20 mouse cellular contexts compared by ENCODE assay signal in the genomic region with DNA sequence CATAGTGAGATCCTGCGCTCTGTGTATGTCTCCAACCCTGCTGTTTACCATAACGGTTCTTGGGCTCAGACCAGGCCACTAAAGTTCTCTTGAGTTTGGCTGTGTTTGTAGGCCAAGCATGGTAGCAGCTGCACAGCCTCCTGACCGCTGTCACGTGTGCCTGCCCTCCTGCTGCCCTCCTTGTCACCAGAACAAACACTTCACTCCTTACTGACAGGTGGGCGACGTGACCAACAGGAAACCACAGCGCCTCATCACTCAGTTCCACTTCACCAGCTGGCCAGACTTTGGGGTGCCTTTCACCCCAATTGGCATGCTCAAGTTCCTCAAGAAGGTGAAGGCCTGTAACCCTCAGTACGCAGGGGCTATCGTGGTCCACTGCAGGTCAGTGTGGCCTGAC. TPM values are rescaled to one million over a fixed set of nuclear protein-coding genes. Genes with fewer than 3 reads are reported as not detected.
DNase-seq lines count a peak whose midpoint lies in the region; ATAC-seq lines count a peak whose summit lies in the region.
"Had no signal": no experiment of that assay in that cellular context is flagged by ENCODE, and none has a peak within 500 bp of the region (broad histone marks: within the 10 kb centered on the region; RNA-seq: fewer than 3 reads in every experiment).

No protein-coding gene starts in this region.

- no peak overlapping the region for H3K9ac ChIP-seq in intestine, embryonic 16.5 days (ENCODE audit: low read depth, low read length)
- H3K9ac ChIP-seq: forebrain, embryonic 12.5 days; limb, embryonic 15.5 days; neural tube, embryonic 13.5 days had no signal

- H3K4me2 ChIP-seq in intestine, embryonic 16.5 days (ENCODE audit: low read depth, low read length), result no peak overlapping the region
- H3K4me2 ChIP-seq: forebrain, embryonic 12.5 days; limb, embryonic 15.5 days; neural tube, embryonic 13.5 days had no signal

- no peaks in the 10 kb centered on the region for H3K9me3 ChIP-seq in intestine, embryonic 16.5 days (ENCODE audit: control insufficient read depth, low read length)
- H3K9me3 ChIP-seq: forebrain, embryonic 12.5 days; limb, embryonic 15.5 days; neural tube, embryonic 13.5 days had no signal

- no peak overlapping the region for H3K4me3 ChIP-seq in intestine, embryonic 16.5 days (ENCODE audit: low read length)
- H3K4me3 ChIP-seq: forebrain, embryonic 12.5 days; limb, embryonic 15.5 days; neural tube, embryonic 13.5 days had no signal

- peak; percentile 44 to 65 for ATAC-seq in hematopoietic stem cell, adult 5-6 weeks (replicated peaks in 1 of 2; ENCODE audit: insufficient read depth in 1 of 2, low FRiP score in 2 of 2, low TSS enrichment in 1 of 2, low read depth in 1 of 2, poor library complexity in 2 of 2, severe bottlenecking in 2 of 2)
- no peak for ATAC-seq in intestine, embryonic 16.5 days
- ATAC-seq: midbrain, embryonic 16.5 days had no signal

- H3K27me3 ChIP-seq in splenic B cell, adult 2 months (ENCODE audit: control insufficient read depth, insufficient read depth, low read length, poor library complexity, severe bottlenecking), result no peaks in the 10 kb centered on the region
- no peaks in the 10 kb centered on the region for H3K27me3 ChIP-seq in intestine, embryonic 16.5 days (replicated peaks; ENCODE audit: control insufficient read depth, insufficient read depth, low read length)
- H3K27me3 ChIP-seq: forebrain, embryonic 12.5 days; limb, embryonic 15.5 days; neural tube, embryonic 13.5 days had no signal

- WGBS in intestine, embryonic 16.5 days, result 90% methylated on average over 9 of the region's 9 CpGs

- peak; percentile 20 for DNase-seq in 416B (ENCODE audit: low read depth)
- DNase-seq in CD4-positive helper T cell, adult 2 months (ENCODE audit: low read depth, low spot score), result peak; percentile 41
- peak; percentile 65 for DNase-seq in splenic B cell, adult 2 months (ENCODE audit: low read depth, low spot score)
- DNase-seq in urinary bladder, adult 2 months (ENCODE audit: low spot score), result no peak
- no peak for DNase-seq in cerebellum, postnatal 25 days
- DNase-seq in layer of hippocampus, adult 8-10 months (ENCODE audit: low spot score in 2 of 2), result no peak
- DNase-seq: cerebellum, adult 18-20 months; gastrocnemius, postnatal 10 days; heart, postnatal 36 days; lung, adult 2 months had no signal

- H3K36me3 ChIP-seq in splenic B cell, adult 2 months (ENCODE audit: control insufficient read depth, insufficient read depth, low read length, poor library complexity, severe bottlenecking), result peaks cover 10% of the 10 kb centered on the region
- H3K36me3 ChIP-seq in intestine, embryonic 16.5 days (ENCODE audit: control insufficient read depth, insufficient read depth, low read length), result peaks cover 5% of the 10 kb centered on the region; the same call in 1 of the 2 replicates

- no peaks in the 10 kb centered on the region for H3K4me1 ChIP-seq in intestine, embryonic 16.5 days (ENCODE audit: control insufficient read depth, insufficient read depth, low read length)
- H3K4me1 ChIP-seq: forebrain, embryonic 12.5 days; limb, embryonic 15.5 days; neural tube, embryonic 13.5 days had no signal

- no peak overlapping the region for H3K27ac ChIP-seq in intestine, embryonic 16.5 days (ENCODE audit: low read length)
- H3K27ac ChIP-seq: forebrain, embryonic 12.5 days; neural tube, embryonic 13.5 days had no signal

RNA-seq across cellular contexts. Expression of gene Mrps26, which starts 23.3 kb away (rescaled TPM):
- total RNA-seq in hematopoietic stem cell, adult 5-6 weeks (2017), result 34.9 and 37.2 TPM in 2 replicates
- 49.7 and 56.9 TPM in 2 replicates for polyA plus RNA-seq in urinary bladder, adult 2 months (2012; rRNA removed)
- 10 to 100 TPM; 74.6 to 86.5 (median 79.1) TPM for total RNA-seq in layer of hippocampus, adult 8-10 months (2022)
- 92.2 and 96.8 TPM in 2 replicates for polyA plus RNA-seq in intestine, embryonic 16.5 days (2015; fragmentation: Nextera tagmentation; extraction: Ambion mirVana)

RNA-seq across cellular contexts. Expression of gene Oxt, which starts 35.7 kb away (rescaled TPM):
- not detected in 2 replicates for total RNA-seq in hematopoietic stem cell, adult 5-6 weeks (2017)
- polyA plus RNA-seq in urinary bladder, adult 2 months (2012; rRNA removed), result not detected in 2 replicates
- total RNA-seq in layer of hippocampus, adult 8-10 months (2022), result under 1 TPM in 1 of 4 experiments, not detected in 3; 0.97 TPM
- not detected in 2 replicates for polyA plus RNA-seq in intestine, embryonic 16.5 days (2015; fragmentation: Nextera tagmentation; extraction: Ambion mirVana)
- total RNA-seq: adrenal gland, adult 18-20 months; gastrocnemius, postnatal 10 days; heart, adult 8-10 months; heart, postnatal 36 days had no signal
- polyA plus RNA-seq: forebrain, embryonic 12.5 days; limb, embryonic 15.5 days; lung, adult 2 months; neural tube, embryonic 13.5 days; small intestine, adult 2 months had no signal

RNA-seq across cellular contexts. Expression of gene Avp, which starts 42.1 kb away (rescaled TPM):
- total RNA-seq in hematopoietic stem cell, adult 5-6 weeks (2017), result not detected in 2 replicates
- polyA plus RNA-seq in urinary bladder, adult 2 months (2012; rRNA removed), result not detected in 2 replicates
- 1 to 10 TPM in 3 of 4 experiments, not detected in 1; 1.2 to 3.0 (median 2.0) TPM for total RNA-seq in layer of hippocampus, adult 8-10 months (2022)
- polyA plus RNA-seq in intestine, embryonic 16.5 days (2015; fragmentation: Nextera tagmentation; extraction: Ambion mirVana), result not detected in 2 replicates
- total RNA-seq: adrenal gland, adult 18-20 months had no signal
- polyA plus RNA-seq: forebrain, embryonic 12.5 days; kidney, embryonic 16.5 days; limb, embryonic 15.5 days; small intestine, adult 2 months had no signal

Comparison
In these comparisons a context has a peak if more than half of its experiments do, and no peak if none do; other contexts are left out.
1. DNase-seq: peak in 416B (single experiment), CD4-positive helper T cell, adult 2 months (single experiment) and splenic B cell, adult 2 months (single experiment); none in urinary bladder, adult 2 months (single experiment), cerebellum, postnatal 25 days (0 of 2) and layer of hippocampus, adult 8-10 months (0 of 2).